Mouse (Mus musculus): ENCODE measurements at regions not wholly inside any gene's neighbourhood (a gene's known extent, or its start where the extent isn't known, plus 50 kb on each side); places are given as distances from the start of the nearest gene placed in this dataset.

GRCm38 (mm10) chr6:140924319-140924981 is 195.4 kb downstream of the Gm11077 start:
- Histone ChIP-seq H3K9ac (ENCODE audit: low read depth, low read length, severe bottlenecking) (no peak overlapping the region), H3K36me3 (ENCODE audit: control insufficient read depth, insufficient read depth, low read length) (no peaks in the 10 kb centered on the region), H3K27ac (replicated peaks; ENCODE audit: low read depth, low read length) (no peak overlapping the region), H3K4me2 (replicated peaks; ENCODE audit: low read depth, low read length, severe bottlenecking) (no peak overlapping the region), H3K27me3 (ENCODE audit: control insufficient read depth, insufficient read depth, low read length) (no peaks in the 10 kb centered on the region), H3K4me3 (replicated peaks; ENCODE audit: low read length) (no peak overlapping the region), H3K9me3 (ENCODE audit: control insufficient read depth, low read length) (no peaks in the 10 kb centered on the region), H3K4me1 (ENCODE audit: control insufficient read depth, insufficient read depth, low read length) (no peaks in the 10 kb centered on the region)
- DNase-seq (ENCODE audit: low spot score) (peak; percentile 52), ATAC-seq (ENCODE audit: low FRiP score, low read depth) (no peak)
- TF ChIP-seq POLR2A (IDR thresholded peaks at IDR 0.05; ENCODE audit: borderline replicate concordance, extremely low read depth, insufficient read depth, insufficient read length) = no peak
- 62% methylated on average over 12 of the region's 12 CpGs for WGBS

- H3K4me2 ChIP-seq (replicated peaks; ENCODE audit: low read depth, low read length, severe bottlenecking) = no peak overlapping the region
- ATAC-seq (ENCODE audit: low FRiP score, low read depth) = no peak
- no peak for DNase-seq (ENCODE audit: low spot score)
- no peak for TF ChIP-seq POLR2A (IDR thresholded peaks at IDR 0.05; ENCODE audit: borderline replicate concordance, extremely low read depth, insufficient read depth, insufficient read length)
- WGBS = 85% methylated on average over 3 of the region's 3 CpGs
- H3K27ac ChIP-seq (replicated peaks; ENCODE audit: low read depth, low read length) = no peak overlapping the region
- no peaks in the 10 kb centered on the region for H3K27me3 ChIP-seq (ENCODE audit: control insufficient read depth, insufficient read depth, low read length)
- no peak overlapping the region for H3K9ac ChIP-seq (ENCODE audit: low read depth, low read length, severe bottlenecking)
- H3K4me3 ChIP-seq (replicated peaks; ENCODE audit: low read length) = no peak overlapping the region
- no peaks in the 10 kb centered on the region for H3K36me3 ChIP-seq (ENCODE audit: control insufficient read depth, insufficient read depth, low read length)
- no peaks in the 10 kb centered on the region for H3K9me3 ChIP-seq (ENCODE audit: control insufficient read depth, low read length)
- no peaks in the 10 kb centered on the region for H3K4me1 ChIP-seq (ENCODE audit: control insufficient read depth, insufficient read depth, low read length)
Measured at GRCm38 (mm10) chr6:140927616-140928015, 198.5 kb downstream of the Gm11077 start.

GRCm38 (mm10) chr6:140934286-140934685 is 205.2 kb downstream of the Gm11077 start:
- TF ChIP-seq POLR2A (IDR thresholded peaks at IDR 0.05; ENCODE audit: borderline replicate concordance, extremely low read depth, insufficient read depth, insufficient read length) = no peak

GRCm38 (mm10) chr6:140938025-140938424 is 208.9 kb downstream of the Gm11077 start:
- Histone ChIP-seq H3K9ac (ENCODE audit: low read depth, low read length, severe bottlenecking) (no peak overlapping the region), H3K27me3 (ENCODE audit: control insufficient read depth, insufficient read depth, low read length) (no peaks in the 10 kb centered on the region), H3K4me1 (ENCODE audit: control insufficient read depth, insufficient read depth, low read length) (no peaks in the 10 kb centered on the region), H3K27ac (replicated peaks; ENCODE audit: low read depth, low read length) (no peak overlapping the region), H3K4me3 (replicated peaks; ENCODE audit: low read length) (no peak overlapping the region), H3K9me3 (ENCODE audit: control insufficient read depth, low read length) (no peaks in the 10 kb centered on the region), H3K4me2 (replicated peaks; ENCODE audit: low read depth, low read length, severe bottlenecking) (no peak overlapping the region), H3K36me3 (ENCODE audit: control insufficient read depth, insufficient read depth, low read length) (no peaks in the 10 kb centered on the region)
- no peak for TF ChIP-seq POLR2A (IDR thresholded peaks at IDR 0.05; ENCODE audit: borderline replicate concordance, extremely low read depth, insufficient read depth, insufficient read length)
- ATAC-seq (ENCODE audit: low FRiP score, low read depth) = no peak
- DNase-seq (ENCODE audit: low spot score) = no peak
- WGBS = 92% methylated on average over 1 of the region's 1 CpGs

More at GRCm38 (mm10) chr6:140934286-140934685, 205.2 kb downstream of the Gm11077 start:
- H3K4me1 ChIP-seq (ENCODE audit: control insufficient read depth, insufficient read depth, low read length) = no peaks in the 10 kb centered on the region
- DNase-seq (ENCODE audit: low spot score) = no peak
- H3K9ac ChIP-seq (ENCODE audit: low read depth, low read length, severe bottlenecking) = no peak overlapping the region
- H3K4me3 ChIP-seq (replicated peaks; ENCODE audit: low read length) = no peak overlapping the region
- H3K4me2 ChIP-seq (replicated peaks; ENCODE audit: low read depth, low read length, severe bottlenecking) = no peak overlapping the region
- H3K9me3 ChIP-seq (ENCODE audit: control insufficient read depth, low read length) = no peaks in the 10 kb centered on the region
- H3K27ac ChIP-seq (replicated peaks; ENCODE audit: low read depth, low read length) = no peak overlapping the region
- WGBS = 78% methylated on average over 6 of the region's 6 CpGs
- H3K27me3 ChIP-seq (ENCODE audit: control insufficient read depth, insufficient read depth, low read length) = no peaks in the 10 kb centered on the region
- ATAC-seq (ENCODE audit: low FRiP score, low read depth) = no peak
- H3K36me3 ChIP-seq (ENCODE audit: control insufficient read depth, insufficient read depth, low read length) = no peaks in the 10 kb centered on the region

- H3K4me3 ChIP-seq (replicated peaks; ENCODE audit: low read length) = no peak overlapping the region
- no peak overlapping the region for H3K27ac ChIP-seq (replicated peaks; ENCODE audit: low read depth, low read length)
- H3K9ac ChIP-seq (ENCODE audit: low read depth, low read length, severe bottlenecking) = no peak overlapping the region
- 54% methylated on average over 2 of the region's 2 CpGs for WGBS
- ATAC-seq (ENCODE audit: low FRiP score, low read depth) (no peak), DNase-seq (ENCODE audit: low spot score) (no peak)
- no peak overlapping the region for H3K4me2 ChIP-seq (replicated peaks; ENCODE audit: low read depth, low read length, severe bottlenecking)
- H3K27me3 ChIP-seq (ENCODE audit: control insufficient read depth, insufficient read depth, low read length) = no peaks in the 10 kb centered on the region
- no peaks in the 10 kb centered on the region for H3K9me3 ChIP-seq (ENCODE audit: control insufficient read depth, low read length)
- no peaks in the 10 kb centered on the region for H3K4me1 ChIP-seq (ENCODE audit: control insufficient read depth, insufficient read depth, low read length)
- H3K36me3 ChIP-seq (ENCODE audit: control insufficient read depth, insufficient read depth, low read length) = no peaks in the 10 kb centered on the region
- TF ChIP-seq POLR2A (IDR thresholded peaks at IDR 0.05; ENCODE audit: borderline replicate concordance, extremely low read depth, insufficient read depth, insufficient read length) = no peak
Measured at GRCm38 (mm10) chr6:140946720-140947119, 217.6 kb downstream of the Gm11077 start.
